Mouse (Mus musculus) limb, embryonic 14.5 days (tissue): ENCODE data around the gene Rpl41. TPM values are rescaled to one million over a fixed set of nuclear protein-coding genes. Genes with fewer than 3 reads are reported as not detected.

ENCODE experiments used
- ATAC-seq: fragments of 200-750 bp; cut with Nextera tagmentation; 2 replicates; pipeline ENCODE4 v1.8.0; 2017; ENCODE audit warnings: low read depth, moderate number of reproducible peaks, moderate TSS enrichment; ENCODE audit not compliant: low FRiP score
- DNase-seq: peaks from one replicate; pipeline ENCODE4 v3.0.0-alpha.2; 2015; ENCODE audit warnings: low spot score
- H3K27ac ChIP-seq: fragments of 300-500 bp; sonication (generic); replicated peaks from 2 replicates; pipeline ENCODE4 v1.5.1; 2014; ENCODE audit warnings: low read depth, mild to moderate bottlenecking, low read length, moderate library complexity, mixed read lengths
- H3K27me3 ChIP-seq: fragments of 300-500 bp; sonication (generic); 2 replicates; pipeline ENCODE4 v1.6.1; 2014; ENCODE audit warnings: low read length, mixed read lengths; ENCODE audit not compliant: control insufficient read depth, insufficient read depth
- H3K36me3 ChIP-seq: fragments of 300-500 bp; sonication (generic); 2 replicates; pipeline ENCODE4 v1.6.1; 2014; ENCODE audit warnings: mild to moderate bottlenecking, low read length, moderate library complexity, mixed read lengths; ENCODE audit not compliant: control insufficient read depth, insufficient read depth
- H3K4me1 ChIP-seq: fragments of 300-500 bp; sonication (generic); 2 replicates; pipeline ENCODE4 v1.6.1; 2014; ENCODE audit warnings: antibody characterized with exemption, low read length, mixed read lengths; ENCODE audit not compliant: control insufficient read depth, insufficient read depth
- H3K4me2 ChIP-seq: fragments of 300-500 bp; sonication (generic); replicated peaks from 2 replicates; pipeline ENCODE4 v1.6.1; 2014; ENCODE audit warnings: low read depth, mild to moderate bottlenecking, low read length, moderate library complexity; ENCODE audit not compliant: severe bottlenecking
- H3K4me3 ChIP-seq: fragments of 300-500 bp; sonication (generic); replicated peaks from 2 replicates; pipeline ENCODE4 v1.5.1; 2014; ENCODE audit warnings: low read length
- H3K9ac ChIP-seq: fragments of 300-500 bp; sonication (generic); 2 replicates; pipeline ENCODE4 v1.6.1; 2014; ENCODE audit warnings: mild to moderate bottlenecking, low read depth, low read length, moderate library complexity; ENCODE audit not compliant: severe bottlenecking
- H3K9me3 ChIP-seq: fragments of 300-500 bp; sonication (generic); 2 replicates; pipeline ENCODE4 v1.6.1; 2016; ENCODE audit warnings: low read length; ENCODE audit not compliant: control insufficient read depth
- POLR2A ChIP-seq: fragments of 200-500 bp; IDR thresholded peaks from 2 replicates; pipeline ENCODE4 v1.8.0; 2012; ENCODE audit warnings: inconsistent platforms, mild to moderate bottlenecking, moderate library complexity, borderline replicate concordance; ENCODE audit not compliant: insufficient read depth, insufficient read length; ENCODE audit errors: extremely low read depth
- WGBS: fragments of 180-500 bp; shearing (Covaris S2); extraction: QIAGEN DNeasy Blood & Tissue Kit; methylation state at CpG from one replicate; pipeline ENCODE4 v1.1.7; 2014; 5-methylcytosine and 5-hydroxymethylcytosine counted together
- polyA plus RNA-seq, 2 experiments: library from polyadenylated mRNA; depleted of rRNA in 1 of 2; stranded (reverse) in 1 of 2; unstranded in 1 of 2; fragments of >200 nt; fragmentation: Nextera tagmentation in 1 of 2; extraction: Ambion mirVana in 1 of 2; gene quantifications; 2 replicates each; pipeline versions ENCODE4 v1.2.1 to v1.2.3; 2012 to 2014

The Rpl41 gene
- polyA plus RNA-seq, 2 experiments, result 3,931 to 4,920 TPM

DNA sequence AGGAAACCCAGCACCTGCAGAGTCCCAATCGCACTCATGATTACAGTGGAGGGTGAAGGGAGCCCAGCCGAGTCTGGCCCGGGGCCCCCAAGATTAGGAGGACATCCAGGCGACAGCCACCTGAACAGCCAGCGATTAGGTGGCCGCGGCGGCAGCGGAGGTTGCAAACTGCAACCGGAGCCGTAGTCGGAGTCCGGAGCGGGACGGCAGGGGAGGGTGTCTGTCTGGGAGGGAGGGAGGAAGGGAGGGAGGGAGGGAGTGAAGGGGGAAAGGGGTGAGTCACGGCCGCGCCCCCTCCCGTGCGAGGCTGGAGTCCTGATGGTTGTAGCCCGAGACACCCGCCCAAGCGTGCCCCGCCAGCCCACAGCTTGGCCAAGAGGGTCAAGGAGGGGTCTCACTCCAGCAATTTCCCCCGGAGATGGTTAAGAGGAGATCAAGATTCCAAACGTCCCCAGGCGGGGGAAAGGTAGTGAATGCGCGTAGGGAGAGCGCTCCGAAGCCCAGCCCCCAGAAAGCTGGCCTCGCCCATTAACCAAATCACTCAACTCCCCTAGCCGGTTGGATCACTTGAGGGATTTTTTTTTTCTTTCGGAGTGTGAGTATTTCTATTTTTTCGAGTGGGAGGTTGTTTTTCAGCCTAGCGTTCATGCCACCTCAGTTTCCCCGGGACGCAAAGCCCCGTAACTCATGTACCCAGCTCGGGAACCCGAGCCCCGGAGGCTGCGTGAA is 40.5 kb upstream of the Rpl41 start, which contains the start of gene Erbb3:
Gene Erbb3, minus strand, starts transcription at position 189 of the 729 bp plus-strand sequence.
- H3K9me3 ChIP-seq, result no peaks in the 10 kb centered on the region
- peak within 1 kb of the TSS; percentile 99 for H3K4me2 ChIP-seq
- H3K4me3 ChIP-seq, result peak within 1 kb of the TSS; percentile 62
- peak within 1 kb of the TSS; percentile 55 for H3K9ac ChIP-seq
- ATAC-seq (peak; percentile 73), DNase-seq (peak; percentile 67)
- no peak for TF ChIP-seq POLR2A
- H3K36me3 ChIP-seq, result no peaks in the 10 kb centered on the region
- H3K27me3 ChIP-seq, result peaks cover 31% of the 10 kb centered on the region
- peak within 1 kb of the TSS; percentile 67 for H3K27ac ChIP-seq
- under 1% methylated on average over 43 of the region's 43 CpGs for WGBS
- peaks cover 7% of the 10 kb centered on the region; the same call in 1 of the 2 replicates for H3K4me1 ChIP-seq

- peak overlapping the region; percentile 99 for H3K4me2 ChIP-seq
- peaks cover 31% of the 10 kb centered on the region for H3K27me3 ChIP-seq
- no peak for TF ChIP-seq POLR2A
- peak overlapping the region; percentile 55 for H3K9ac ChIP-seq
- no peaks in the 10 kb centered on the region for H3K36me3 ChIP-seq
- peak overlapping the region; percentile 65; the same call in 1 of the 2 replicates for H3K27ac ChIP-seq
- peak overlapping the region; percentile 62 for H3K4me3 ChIP-seq
- 2% methylated on average over 23 of the region's 23 CpGs for WGBS
- DNase-seq (no peak), ATAC-seq (no peak)
- H3K4me1 ChIP-seq, result peaks cover 7% of the 10 kb centered on the region; the same call in 1 of the 2 replicates
- H3K9me3 ChIP-seq, result no peaks in the 10 kb centered on the region
Measured at GRCm38 (mm10) chr10:128588775-128589463, 39.8 kb upstream of the Rpl41 start.

DNA sequence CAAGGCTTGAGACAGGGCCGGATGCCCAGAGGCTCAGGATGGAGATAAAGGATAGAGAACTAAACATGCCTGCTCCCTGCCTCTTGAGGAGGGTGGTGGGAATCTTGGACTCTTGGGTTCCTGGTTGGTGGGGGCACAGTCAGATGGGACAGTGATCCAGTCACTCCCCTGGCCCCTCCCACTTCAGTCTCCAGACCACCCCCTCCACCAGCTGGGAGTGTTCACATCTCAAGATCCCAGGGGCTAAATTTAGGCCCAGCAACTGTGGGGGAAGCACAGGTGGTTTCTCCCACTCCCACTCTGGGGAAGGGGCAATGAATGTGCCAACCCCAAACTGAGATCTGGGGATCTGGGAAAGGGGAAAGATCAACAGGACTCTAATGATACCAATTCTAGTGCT is 39.0 kb upstream of the Rpl41 start:
- Histone ChIP-seq H3K4me2 (peak overlapping the region; percentile 99), H3K27ac (no peak overlapping the region), H3K27me3 (peaks cover 31% of the 10 kb centered on the region), H3K9me3 (no peaks in the 10 kb centered on the region), H3K4me3 (peak overlapping the region; percentile 62), H3K36me3 (no peaks in the 10 kb centered on the region), H3K9ac (no peak overlapping the region), H3K4me1 (peaks cover 7% of the 10 kb centered on the region; the same call in 1 of the 2 replicates)
- peak; percentile 16; the same call in 1 of the 2 replicates for ATAC-seq
- WGBS, result 50% methylated on average over 1 of the region's 1 CpGs
- no peak for DNase-seq
- TF ChIP-seq POLR2A, result no peak

DNA sequence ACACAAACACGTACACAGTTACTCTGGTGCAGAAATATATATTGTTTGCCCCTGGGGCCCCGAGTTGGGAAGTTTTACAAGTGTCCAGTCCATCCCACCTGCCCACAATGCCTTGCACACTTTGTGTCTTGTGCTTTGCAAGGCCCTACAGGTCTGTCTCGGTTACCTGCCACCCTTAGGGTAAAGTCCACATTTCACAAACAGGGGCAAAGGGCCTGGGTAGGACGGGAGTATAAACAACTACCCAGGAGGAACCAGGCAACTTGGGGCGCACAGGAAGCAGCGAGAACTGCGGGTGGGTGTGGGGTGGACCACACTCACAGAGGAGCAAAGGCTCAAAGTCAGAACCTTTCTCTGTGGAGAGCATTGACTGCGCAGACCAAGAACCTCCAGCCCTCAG is 38.6 kb upstream of the Rpl41 start:
- Histone ChIP-seq H3K27me3 (peaks cover 31% of the 10 kb centered on the region), H3K4me3 (peak overlapping the region; percentile 62), H3K9ac (no peak overlapping the region), H3K4me1 (peaks cover 7% of the 10 kb centered on the region; the same call in 1 of the 2 replicates), H3K4me2 (peak overlapping the region; percentile 99), H3K9me3 (no peaks in the 10 kb centered on the region), H3K36me3 (no peaks in the 10 kb centered on the region), H3K27ac (no peak overlapping the region)
- 46% methylated on average over 8 of the region's 8 CpGs for WGBS
- no peak for ATAC-seq
- no peak for DNase-seq
- no peak for TF ChIP-seq POLR2A

DNA sequence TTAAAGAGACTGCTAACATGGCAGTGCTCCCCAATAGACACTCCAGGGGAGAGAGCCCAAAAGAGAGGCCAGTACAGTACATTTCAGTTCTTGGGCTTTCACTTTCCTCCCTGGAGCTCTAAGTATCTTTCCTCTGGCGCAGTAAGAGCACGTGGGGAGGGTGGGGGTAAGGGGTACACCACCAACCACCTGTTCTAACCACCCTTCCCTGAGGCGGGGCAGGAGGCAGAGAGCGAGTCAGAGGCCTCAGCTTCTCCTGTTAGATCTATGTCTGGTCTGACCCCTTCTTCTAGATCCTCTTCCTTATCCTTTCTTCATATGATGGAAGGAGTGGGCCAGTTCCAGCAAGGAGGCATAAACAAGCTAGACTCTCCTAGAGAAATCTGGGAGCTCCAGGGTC is 38.0 kb upstream of the Rpl41 start:
- DNase-seq (no peak), ATAC-seq (no peak)
- H3K27me3 ChIP-seq, result peaks cover 31% of the 10 kb centered on the region
- WGBS, result 47% methylated on average over 4 of the region's 4 CpGs
- no peak overlapping the region; the same call in 1 of the 2 replicates for H3K4me3 ChIP-seq
- no peaks in the 10 kb centered on the region for H3K36me3 ChIP-seq
- H3K27ac ChIP-seq, result no peak overlapping the region
- H3K4me2 ChIP-seq, result peak overlapping the region; percentile 99
- H3K4me1 ChIP-seq, result peaks cover 7% of the 10 kb centered on the region; the same call in 1 of the 2 replicates
- no peak overlapping the region for H3K9ac ChIP-seq
- H3K9me3 ChIP-seq, result no peaks in the 10 kb centered on the region
- TF ChIP-seq POLR2A, result no peak
